Mouse (Mus musculus) lung, embryonic 15.5 days (tissue): ENCODE results near the gene Pkm. TPM values are rescaled to one million over a fixed set of nuclear protein-coding genes. Genes with fewer than 3 reads are reported as not detected.

Source experiments
- ATAC-seq: fragments of 200-750 bp; cut with Nextera tagmentation; 2 replicates; pipeline ENCODE4 v1.8.0; 2017; ENCODE audit warnings: moderate number of reproducible peaks, borderline replicate concordance; ENCODE audit not compliant: low FRiP score, low TSS enrichment; ENCODE audit errors: extremely low read depth
- H3K27ac ChIP-seq: fragments of 300-500 bp; sonication (generic); 2 replicates; pipeline ENCODE4 v1.5.1; 2015; ENCODE audit warnings: moderate library complexity, mild to moderate bottlenecking, inconsistent platforms
- H3K27me3 ChIP-seq: fragments of 300-500 bp; sonication (generic); 2 replicates; pipeline ENCODE4 v1.6.1; 2015; ENCODE audit warnings: inconsistent platforms
- H3K36me3 ChIP-seq: fragments of 300-500 bp; sonication (generic); 2 replicates; pipeline ENCODE4 v1.6.1; 2015; ENCODE audit warnings: inconsistent platforms
- H3K4me1 ChIP-seq: fragments of 300-500 bp; sonication (generic); 2 replicates; pipeline ENCODE4 v1.6.1; 2015; ENCODE audit warnings: inconsistent platforms
- H3K4me2 ChIP-seq: fragments of 300-500 bp; sonication (generic); 2 replicates; pipeline ENCODE4 v1.6.1; 2015; ENCODE audit warnings: inconsistent platforms, mild to moderate bottlenecking, moderate library complexity
- H3K4me3 ChIP-seq: fragments of 300-500 bp; sonication (generic); 2 replicates; pipeline ENCODE4 v1.5.1; 2015; ENCODE audit warnings: mild to moderate bottlenecking, inconsistent platforms
- H3K9ac ChIP-seq: fragments of 300-500 bp; sonication (generic); 2 replicates; pipeline ENCODE4 v1.6.1; 2015; ENCODE audit warnings: inconsistent platforms
- H3K9me3 ChIP-seq: fragments of 300-500 bp; sonication (generic); 2 replicates; pipeline ENCODE4 v1.6.1; 2016; ENCODE audit warnings: inconsistent platforms
- WGBS: fragments of 180-500 bp; shearing (Covaris S2); methylation state at CpG from one replicate; pipeline ENCODE4 v1.1.7; 2015; 5-methylcytosine and 5-hydroxymethylcytosine counted together
- polyA plus RNA-seq: library from polyadenylated mRNA; unstranded; fragments of >200 nt; fragmentation: Nextera tagmentation; extraction: Ambion mirVana; gene quantifications from 2 replicates; pipeline ENCODE4 v1.2.1, GENCODE M21; 2015

Pkm gene
- polyA plus RNA-seq, 1 experiment from 2014 or later = 1,403 TPM

- Histone ChIP-seq H3K9ac (no peak overlapping the region), H3K27me3 (no peaks in the 10 kb centered on the region), H3K4me2 (no peak overlapping the region), H3K27ac (no peak overlapping the region), H3K36me3 (no peaks in the 10 kb centered on the region), H3K4me3 (no peak overlapping the region), H3K9me3 (no peaks in the 10 kb centered on the region), H3K4me1 (peaks cover 23% of the 10 kb centered on the region)
- 78% methylated on average over 5 of the region's 5 CpGs for WGBS
- ATAC-seq = no peak
These were observed 65.0 kb downstream of the Pkm start for GRCm38 (mm10) chr9:59721144-59721543.

GRCm38 (mm10) chr9:59723096-59723657 lies 67.0 kb downstream of the Pkm start:
- Histone ChIP-seq H3K9me3 (no peaks in the 10 kb centered on the region), H3K4me3 (peak overlapping the region; percentile 11; the same call in 1 of the 2 replicates), H3K9ac (no peak overlapping the region), H3K4me2 (peak overlapping the region; percentile 46), H3K4me1 (peaks cover 27% of the 10 kb centered on the region), H3K27me3 (no peaks in the 10 kb centered on the region), H3K27ac (peak overlapping the region; percentile 65), H3K36me3 (no peaks in the 10 kb centered on the region)
- 8% methylated on average over 10 of the region's 10 CpGs for WGBS
- ATAC-seq = peak; percentile 60; the same call in 1 of the 2 replicates

DNA sequence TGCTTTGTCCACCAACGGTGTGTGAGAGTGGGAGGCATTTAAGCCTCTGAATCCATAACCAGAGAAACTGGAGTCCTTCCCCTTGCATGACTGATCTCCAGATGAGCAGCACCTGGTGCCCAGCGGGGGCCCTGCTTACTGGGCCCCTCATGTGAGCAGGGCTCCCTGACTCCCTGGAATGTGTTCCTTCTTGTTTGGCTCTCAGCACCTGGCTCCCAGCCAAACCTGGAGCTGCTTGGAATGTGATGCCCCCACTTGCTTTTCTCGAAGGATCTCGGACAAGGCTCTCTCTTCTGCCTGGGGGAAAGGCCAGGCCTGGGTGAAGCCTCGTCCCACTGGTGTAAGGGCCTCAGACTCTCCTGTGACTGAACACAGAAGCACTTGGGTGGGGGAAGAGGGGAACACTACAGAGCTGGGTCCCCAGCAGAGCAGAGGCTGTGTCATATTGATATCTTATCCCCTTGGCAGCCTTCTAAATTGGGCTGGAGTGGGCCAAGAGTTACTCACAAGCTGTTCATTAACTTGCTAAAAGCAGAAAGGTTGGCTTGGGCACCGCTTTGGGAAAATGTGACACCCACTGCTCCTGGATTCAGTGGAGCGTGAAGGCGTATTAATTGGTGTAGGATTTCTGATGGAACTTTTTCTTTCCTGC lies 67.7 kb downstream of the Pkm start:
- Histone ChIP-seq H3K27ac (peak overlapping the region; percentile 65), H3K36me3 (no peaks in the 10 kb centered on the region), H3K4me3 (no peak overlapping the region), H3K9me3 (no peaks in the 10 kb centered on the region), H3K4me2 (no peak overlapping the region; the same call in 1 of the 2 replicates), H3K27me3 (no peaks in the 10 kb centered on the region), H3K9ac (no peak overlapping the region), H3K4me1 (peaks cover 27% of the 10 kb centered on the region)
- 33% methylated on average over 8 of the region's 8 CpGs for WGBS
- peak; percentile 66; the same call in 1 of the 2 replicates for ATAC-seq

DNA sequence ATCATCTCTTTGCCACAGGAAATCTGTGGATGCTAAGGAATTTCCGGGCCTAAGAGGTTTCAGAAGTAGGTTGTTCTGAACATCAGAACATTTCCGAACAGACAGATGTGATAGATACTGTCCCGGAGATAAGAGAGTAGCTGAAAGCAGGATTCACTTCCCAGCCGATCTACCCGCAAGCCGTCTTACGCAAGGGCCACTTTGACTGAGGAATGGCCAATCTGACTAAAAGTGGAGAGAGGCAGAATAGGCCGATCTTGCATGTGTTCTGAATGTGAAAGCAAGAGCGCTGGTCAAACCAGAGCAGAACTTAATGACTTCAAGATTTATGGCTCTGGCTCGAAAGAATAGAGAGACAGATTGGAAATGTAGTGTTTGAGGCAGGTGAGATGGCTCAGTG lies 69.3 kb downstream of the Pkm start:
- Histone ChIP-seq H3K27ac (no peak overlapping the region), H3K9ac (no peak overlapping the region), H3K4me3 (no peak overlapping the region), H3K27me3 (no peaks in the 10 kb centered on the region), H3K36me3 (no peaks in the 10 kb centered on the region), H3K4me2 (no peak overlapping the region), H3K9me3 (no peaks in the 10 kb centered on the region), H3K4me1 (peaks cover 27% of the 10 kb centered on the region)
- WGBS = 51% methylated on average over 10 of the region's 10 CpGs
- no peak for ATAC-seq

- Histone ChIP-seq H3K9me3 (no peaks in the 10 kb centered on the region), H3K9ac (no peak overlapping the region), H3K4me1 (peaks cover 27% of the 10 kb centered on the region), H3K4me2 (no peak overlapping the region), H3K27me3 (no peaks in the 10 kb centered on the region), H3K4me3 (no peak overlapping the region), H3K27ac (0 out of 2 replicates have a peak overlapping the region, but pooled peaks have one; percentile 26), H3K36me3 (no peaks in the 10 kb centered on the region)
- WGBS = 70% methylated on average over 11 of the region's 11 CpGs
- ATAC-seq = no peak
These were observed 71.6 kb downstream of the Pkm start for GRCm38 (mm10) chr9:59727569-59728286.

Other genes starting within 250 kb of the Pkm start
- 13.6 and 15.3 TPM in 2 replicates for gene Arih1, start 169.8 kb upstream of the Pkm start, polyA plus RNA-seq
- 63.2 and 63.4 TPM in 2 replicates for gene Hexa, start 116.8 kb upstream of the Pkm start, polyA plus RNA-seq
- gene Tmem202, start 116.5 kb upstream of the Pkm start, polyA plus RNA-seq = 0.20 TPM in 1 of 2 replicates, not detected in the other
- gene Celf6, start 78.5 kb upstream of the Pkm start, polyA plus RNA-seq = 0.24 and 0.51 TPM in 2 replicates
- gene Parp6, start 39.1 kb upstream of the Pkm start, polyA plus RNA-seq = 18.3 and 21.6 TPM in 2 replicates
- gene Gramd2, start 23.8 kb downstream of the Pkm start, polyA plus RNA-seq = 5.4 and 6.2 TPM in 2 replicates
- 10.0 and 10.1 TPM in 2 replicates for gene Senp8, start 94.3 kb downstream of the Pkm start, polyA plus RNA-seq
- 13.2 and 13.3 TPM in 2 replicates for gene Myo9a, start 94.5 kb downstream of the Pkm start, polyA plus RNA-seq